Comparison of ENCODE assay signal across 22 mouse cellular contexts in genomic region chr15:51472049-51472448, GRCm38 (mm10).
DNase-seq lines count a peak whose midpoint lies in the region; ATAC-seq lines count a peak whose summit lies in the region.
"Had no signal": no experiment of that assay in that cellular context is flagged by ENCODE, and none has a peak within 500 bp of the region (broad histone marks: within the 10 kb centered on the region; RNA-seq: fewer than 3 reads in every experiment).

No protein-coding gene starts in this region.

- peak; percentile 1 for DNase-seq in adrenal gland, adult 8-10 months
- no peak for DNase-seq in adrenal gland, postnatal 4 days (ENCODE audit: low spot score in 2 of 2)
- DNase-seq in 3134 (ENCODE audit: extremely low read depth, insufficient read length, low spot score), result peak; percentile 15
- peak; percentile 15 for DNase-seq in Muller cell, postnatal 12 days (ENCODE audit: inconsistent ontology term)
- peak; percentile 45 for DNase-seq in brain, adult 2 months (ENCODE audit: low read depth, low spot score)
- no peak for DNase-seq in heart, adult 18-20 months
- DNase-seq in cerebellum, adult 9-11 months, result no peak
- DNase-seq: adrenal gland, postnatal 25 days; cerebellum, adult 11 months; cerebellum, adult 8-10 months; cerebellum, postnatal 25 days; gastrocnemius, adult 2 months; gastrocnemius, postnatal 25 days; heart, postnatal 36 days had no signal

- no peak overlapping the region for H3K9ac ChIP-seq in kidney, embryonic 15.5 days
- H3K9ac ChIP-seq: embryonic facial prominence, embryonic 12.5 days; forebrain, embryonic 13.5 days; heart, embryonic 13.5 days; hindbrain, embryonic 15.5 days had no signal

- H3K4me1 ChIP-seq in kidney, embryonic 15.5 days, result no peaks in the 10 kb centered on the region
- H3K4me1 ChIP-seq: embryonic facial prominence, embryonic 12.5 days; forebrain, embryonic 13.5 days; heart, embryonic 13.5 days; hindbrain, embryonic 15.5 days had no signal

- H3K9me3 ChIP-seq in kidney, embryonic 15.5 days (replicated peaks), result no peaks in the 10 kb centered on the region
- H3K9me3 ChIP-seq: embryonic facial prominence, embryonic 12.5 days; forebrain, embryonic 13.5 days; G1E; heart, embryonic 13.5 days; hindbrain, embryonic 15.5 days had no signal

- H3K4me2 ChIP-seq in kidney, embryonic 15.5 days, result no peak overlapping the region
- H3K4me2 ChIP-seq: embryonic facial prominence, embryonic 12.5 days; forebrain, embryonic 13.5 days; heart, embryonic 13.5 days; hindbrain, embryonic 15.5 days had no signal

- H3K36me3 ChIP-seq in kidney, embryonic 15.5 days, result no peaks in the 10 kb centered on the region
- H3K36me3 ChIP-seq: embryonic facial prominence, embryonic 12.5 days; G1E; heart, embryonic 13.5 days; hindbrain, embryonic 15.5 days had no signal

- no peak overlapping the region for H3K27ac ChIP-seq in kidney, embryonic 15.5 days
- H3K27ac ChIP-seq: embryonic facial prominence, embryonic 12.5 days; forebrain, embryonic 13.5 days; gastrocnemius, adult 2 months; heart, embryonic 13.5 days; hindbrain, embryonic 15.5 days had no signal

- H3K4me3 ChIP-seq in kidney, embryonic 15.5 days (replicated peaks), result no peak overlapping the region
- H3K4me3 ChIP-seq: embryonic facial prominence, embryonic 12.5 days; forebrain, embryonic 13.5 days; gastrocnemius, adult 2 months; heart, embryonic 13.5 days; hindbrain, embryonic 15.5 days had no signal

- H3K27me3 ChIP-seq in kidney, embryonic 15.5 days, result no peaks in the 10 kb centered on the region
- H3K27me3 ChIP-seq: embryonic facial prominence, embryonic 12.5 days; forebrain, embryonic 13.5 days; heart, embryonic 13.5 days; hindbrain, embryonic 15.5 days had no signal

- WGBS in kidney, embryonic 15.5 days, result 82% methylated on average over 2 of the region's 2 CpGs

- ATAC-seq in kidney, embryonic 15.5 days (replicated peaks; ENCODE audit: low FRiP score), result no peak
- ATAC-seq: CD4-positive, CD25-positive, alpha-beta regulatory T cell, adult 4 months; forebrain, embryonic 13.5 days; intestine, embryonic 16.5 days had no signal

Comparison
In these comparisons a context has a peak if more than half of its experiments do, and no peak if none do; other contexts are left out.
1. DNase-seq: peak in adrenal gland, adult 8-10 months (single experiment), 3134 (single experiment), Muller cell, postnatal 12 days (single experiment) and brain, adult 2 months (single experiment); none in adrenal gland, postnatal 4 days (0 of 2), heart, adult 18-20 months (0 of 2) and cerebellum, adult 9-11 months (single experiment).